Mouse (Mus musculus): ENCODE measurements around the gene Emc10.

The Emc10 gene

GRCm38 (mm10) chr7:44463056-44463425 is 33.3 kb downstream of the Emc10 start:
- no peak for DNase-seq (ENCODE audit: low spot score)

- DNase-seq (ENCODE audit: low spot score) = peak; percentile 39
Observed at GRCm38 (mm10) chr7:44462218-44463055, 33.9 kb downstream of the Emc10 start.

- DNase-seq (ENCODE audit: low spot score) = no peak
Observed at GRCm38 (mm10) chr7:44461503-44462217, 34.7 kb downstream of the Emc10 start.

- DNase-seq (ENCODE audit: low spot score) = no peak
Observed at GRCm38 (mm10) chr7:44460767-44461502, 35.4 kb downstream of the Emc10 start.

- DNase-seq (ENCODE audit: low spot score) = no peak
Observed at GRCm38 (mm10) chr7:44460067-44460466, 36.3 kb downstream of the Emc10 start.

DNA sequence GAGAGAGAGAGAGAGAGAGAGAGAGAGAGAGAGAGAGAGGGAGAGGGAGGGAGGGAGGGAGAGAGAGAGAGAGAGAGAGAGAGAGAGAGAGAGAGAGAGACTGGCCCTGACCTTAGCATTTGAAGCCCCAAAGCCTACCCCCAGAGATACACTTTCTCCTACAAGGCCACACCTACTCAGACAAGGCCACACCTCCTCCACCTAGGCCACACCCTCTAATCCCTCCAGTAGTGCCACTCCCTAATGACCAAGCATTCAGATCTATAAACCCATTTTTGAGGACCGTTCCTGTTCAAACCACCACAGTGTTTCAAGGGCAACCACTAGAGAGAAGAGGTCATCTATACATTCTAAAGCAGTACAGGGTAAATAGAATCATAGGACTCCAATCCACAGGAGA is 40.0 kb downstream of the Emc10 start:
- no peak for DNase-seq (ENCODE audit: low spot score)

DNA sequence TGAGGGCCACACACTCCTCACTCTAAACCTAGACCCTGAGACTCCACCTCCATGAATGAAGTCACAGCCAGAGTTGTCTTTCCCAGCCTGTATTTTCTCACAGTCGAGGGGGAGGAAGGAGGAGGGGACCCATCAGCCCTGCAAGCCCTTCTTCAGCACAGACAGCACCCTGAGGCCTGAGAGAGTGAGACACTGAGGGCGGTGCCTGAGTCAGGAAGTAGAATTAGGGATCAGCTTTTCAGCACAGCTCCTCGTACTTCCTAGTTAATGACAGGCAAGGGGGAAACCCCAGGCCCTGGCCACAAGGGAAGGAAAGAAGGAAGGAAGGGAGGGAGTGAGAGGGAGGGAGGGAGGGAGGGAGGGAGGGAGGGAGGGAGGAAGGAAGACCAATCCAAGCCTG is 43.1 kb downstream of the Emc10 start:
- no peak for DNase-seq (ENCODE audit: low spot score)

DNA sequence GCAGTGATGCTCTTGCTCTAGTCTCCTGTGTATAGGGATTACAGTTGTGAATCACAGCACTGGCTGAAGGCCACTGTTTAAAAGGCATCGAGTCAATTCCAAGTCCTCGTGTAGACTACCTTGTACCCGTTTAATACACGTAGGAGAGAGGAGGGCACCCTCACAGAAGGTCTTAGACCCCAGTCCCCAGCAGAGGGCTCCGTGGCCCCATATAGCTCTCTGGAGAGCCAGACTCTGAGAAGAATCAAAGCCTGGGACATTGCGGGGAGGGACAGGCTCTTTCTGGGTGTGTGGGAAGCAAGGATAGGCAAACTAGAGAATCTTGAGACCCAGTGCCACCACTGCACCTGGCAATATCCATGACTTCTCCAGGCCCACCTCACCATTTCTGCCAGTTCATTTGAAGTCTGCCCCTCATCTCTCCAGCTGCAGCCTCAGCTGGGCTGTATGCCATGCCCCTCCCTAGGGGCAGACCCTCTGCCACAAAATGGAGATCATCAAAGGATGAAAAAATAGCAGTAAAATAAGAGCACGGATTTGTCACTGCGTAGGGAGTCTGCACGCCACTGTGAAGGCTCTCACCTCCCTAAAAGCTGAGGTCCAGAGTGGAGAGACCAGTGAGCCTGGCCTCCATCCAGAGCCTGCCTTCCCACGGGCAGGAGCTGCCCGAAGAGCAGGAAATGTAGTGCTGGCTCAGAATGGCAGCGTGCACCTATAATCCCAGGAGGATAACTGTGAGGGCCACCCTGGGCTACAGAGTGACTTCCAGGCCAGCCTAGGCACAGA is 50.1 kb downstream of the Emc10 start:
- DNase-seq (ENCODE audit: low spot score) = peak; percentile 23

DNA sequence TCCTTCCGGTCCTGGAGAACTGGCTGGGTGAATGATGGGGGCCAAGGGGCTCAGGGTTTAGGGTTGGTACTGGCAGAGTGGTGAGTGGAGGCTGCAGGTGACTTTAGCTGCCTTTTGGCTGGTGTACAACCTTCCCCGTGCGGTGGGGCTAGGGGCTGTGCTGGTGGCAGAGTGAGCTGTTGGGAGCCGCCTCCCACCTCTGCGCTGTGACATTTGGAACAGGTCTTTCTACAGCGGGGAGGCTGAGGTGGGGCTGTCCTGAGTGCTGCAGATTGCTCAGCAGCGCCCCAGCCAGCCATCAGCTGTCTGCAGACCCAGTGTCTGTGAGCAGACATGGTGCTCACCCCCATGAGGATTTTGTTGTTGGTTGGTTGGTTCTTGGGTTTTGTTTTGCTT is 50.8 kb downstream of the Emc10 start:
- DNase-seq (ENCODE audit: low spot score) = no peak

DNA sequence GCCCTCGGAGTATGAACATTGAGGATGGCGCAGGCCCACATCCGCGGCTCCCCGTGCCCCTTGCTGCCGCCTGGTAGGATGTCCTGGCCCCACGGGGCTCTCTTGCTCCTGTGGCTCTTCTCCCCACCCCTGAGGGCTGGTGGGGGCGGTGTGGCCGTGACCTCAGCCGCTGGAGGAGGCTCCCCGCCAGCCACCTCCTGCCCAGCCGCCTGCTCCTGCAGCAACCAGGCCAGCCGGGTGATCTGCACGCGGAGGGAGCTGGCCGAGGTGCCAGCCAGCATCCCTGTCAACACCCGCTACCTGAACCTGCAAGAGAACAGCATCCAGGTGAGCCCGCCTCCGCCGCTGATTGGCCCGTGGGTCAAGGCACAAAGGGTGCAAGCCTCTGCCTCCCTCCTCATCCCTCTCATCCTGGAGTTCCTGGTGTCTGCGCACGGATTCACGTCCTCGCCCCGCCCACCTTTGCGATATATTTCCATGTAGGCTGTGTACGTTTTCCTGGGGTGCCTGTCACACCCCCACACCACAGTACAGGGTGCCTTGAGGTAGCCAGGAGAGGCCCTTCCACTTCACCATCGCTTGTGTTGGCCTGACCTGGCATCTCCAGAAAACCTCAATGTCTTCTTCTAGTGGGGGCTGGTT is 51.3 kb downstream of the Emc10 start:
- DNase-seq (ENCODE audit: low spot score) = no peak

- DNase-seq (ENCODE audit: low spot score) = no peak
Observed at GRCm38 (mm10) chr7:44443268-44444173, 52.8 kb downstream of the Emc10 start.

DNA sequence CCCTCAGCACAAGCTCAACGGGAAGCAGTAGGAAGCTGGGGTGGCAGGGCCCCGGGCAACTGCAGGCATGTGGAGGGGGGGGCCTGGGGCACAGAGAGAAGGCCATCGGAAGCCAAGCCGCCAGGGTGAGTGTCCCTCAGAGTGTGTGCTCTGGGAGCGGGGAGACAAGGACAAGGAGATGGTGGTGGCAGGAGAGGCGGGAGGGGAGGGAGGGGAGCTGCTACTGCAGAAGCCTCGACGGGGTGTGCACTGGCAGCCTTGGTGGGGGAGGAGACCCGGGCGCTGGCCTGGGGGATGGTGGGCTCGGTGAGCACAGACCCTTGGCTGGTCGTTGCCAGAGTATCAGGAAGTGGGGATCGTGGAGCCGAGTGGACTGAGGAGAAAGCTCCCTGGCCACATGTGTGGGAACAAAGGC is 53.9 kb downstream of the Emc10 start:
- no peak for DNase-seq (ENCODE audit: low spot score)

DNA sequence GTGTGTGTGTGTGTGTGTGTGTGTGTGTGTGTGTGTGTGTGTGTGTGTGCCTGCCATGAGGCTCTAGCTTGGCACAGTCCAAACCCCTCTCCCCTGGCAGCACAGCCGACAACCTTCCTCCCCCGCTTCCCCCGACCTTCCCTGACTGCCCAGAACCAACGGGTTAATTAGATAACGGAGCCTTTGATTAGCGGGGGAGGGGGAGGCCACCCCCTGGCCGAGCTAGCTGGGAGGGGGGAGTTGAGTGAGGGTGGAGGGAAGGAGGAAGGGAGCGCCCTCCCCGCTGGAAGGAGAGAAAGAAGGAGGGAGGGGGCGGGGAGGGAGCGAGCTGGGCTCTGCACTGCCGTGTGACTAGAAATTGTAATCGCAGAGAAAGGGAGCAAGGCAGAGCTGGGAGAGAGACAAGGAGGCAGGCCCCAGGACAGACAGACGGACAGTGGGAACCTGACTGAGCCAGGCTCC is 54.6 kb downstream of the Emc10 start:
- peak; percentile 69 for DNase-seq (ENCODE audit: low spot score)

GRCm38 (mm10) chr7:44441180-44441579 is 55.1 kb downstream of the Emc10 start:
- no peak for DNase-seq (ENCODE audit: low spot score)

DNA sequence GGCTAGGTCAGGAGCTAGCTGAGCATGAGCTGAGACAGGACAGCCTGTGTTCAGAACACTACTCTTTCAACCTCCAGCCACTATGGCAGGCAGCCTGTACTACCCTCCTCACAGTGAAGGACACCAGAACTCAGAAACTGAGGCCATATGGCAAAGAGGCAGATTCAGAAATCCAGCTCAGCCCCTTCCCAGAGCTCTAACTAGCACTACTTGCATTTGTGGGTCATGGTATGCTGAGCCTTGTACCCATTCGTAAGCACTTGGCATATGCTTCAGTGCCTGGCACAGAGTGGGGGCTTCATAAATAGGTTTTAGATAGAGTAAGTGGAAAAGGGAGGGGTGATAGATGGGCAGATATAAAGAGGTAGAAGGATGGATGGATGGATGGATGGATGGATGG is 55.9 kb downstream of the Emc10 start:
- DNase-seq (ENCODE audit: low spot score) = no peak
